Mouse (Mus musculus) lung, embryonic 14.5 days (tissue): Measurements from ENCODE around the gene Grap2. TPM values are rescaled to one million over a fixed set of nuclear protein-coding genes. Genes with fewer than 3 reads are reported as not detected.
"Not testable (repeated sequence)": the region's sequence is repeated elsewhere in the genome, so short reads cannot be mapped to it uniquely, and the experiment has no call there.

Source experiments
- ATAC-seq: fragments of 200-750 bp; cut with Nextera tagmentation; 2 replicates; pipeline ENCODE4 v1.8.0; 2017; ENCODE audit warnings: mild to moderate bottlenecking, moderate TSS enrichment, moderate library complexity; ENCODE audit not compliant: insufficient read depth
- DNase-seq: peaks from one replicate; pipeline ENCODE4 v3.0.0-alpha.2; 2015
- H3K27ac ChIP-seq: fragments of 300-500 bp; sonication (generic); 2 replicates; pipeline ENCODE4 v1.5.1; 2014; ENCODE audit warnings: low read depth, mild to moderate bottlenecking, moderate library complexity
- H3K27me3 ChIP-seq: fragments of 300-500 bp; sonication (generic); 2 replicates; pipeline ENCODE4 v1.6.1; 2014; ENCODE audit warnings: low read length, control low read depth; ENCODE audit not compliant: insufficient read depth
- H3K36me3 ChIP-seq: fragments of 300-500 bp; sonication (generic); 2 replicates; pipeline ENCODE4 v1.6.1; 2014; ENCODE audit warnings: control low read depth; ENCODE audit not compliant: insufficient read depth
- H3K4me1 ChIP-seq: fragments of 300-500 bp; sonication (generic); 2 replicates; pipeline ENCODE4 v1.6.1; 2014; ENCODE audit warnings: antibody characterized with exemption, control low read depth; ENCODE audit not compliant: insufficient read depth
- H3K4me2 ChIP-seq: fragments of 300-500 bp; sonication (generic); 2 replicates; pipeline ENCODE4 v1.6.1; 2014; ENCODE audit warnings: mild to moderate bottlenecking
- H3K4me3 ChIP-seq: fragments of 300-500 bp; sonication (generic); 2 replicates; pipeline ENCODE4 v1.5.1; 2014; ENCODE audit warnings: low read depth, low read length
- H3K9ac ChIP-seq: fragments of 300-500 bp; sonication (generic); 2 replicates; pipeline ENCODE4 v1.6.1; 2014
- H3K9me3 ChIP-seq: fragments of 300-500 bp; sonication (generic); 2 replicates; pipeline ENCODE4 v1.6.1; 2016; ENCODE audit warnings: low read depth, low read length, control low read depth
- CTCF ChIP-seq: IDR thresholded peaks from 2 replicates; pipeline ENCODE4 v1.5.1; 2016; ENCODE audit warnings: antibody characterized with exemption, low read depth
- WGBS: fragments of 180-500 bp; shearing (Covaris S2); extraction: QIAGEN DNeasy Blood & Tissue Kit; methylation state at CpG from one replicate; pipeline ENCODE4 v1.1.7; 2014; 5-methylcytosine and 5-hydroxymethylcytosine counted together
- polyA plus RNA-seq: library from polyadenylated mRNA; unstranded; fragments of >200 nt; fragmentation: Nextera tagmentation; extraction: Ambion mirVana; gene quantifications from 2 replicates; pipeline ENCODE4 v1.2.1, GENCODE M21; 2014

Gene Grap2
- polyA plus RNA-seq, 1 experiment from 2014 or later = 1.8 TPM

GRCm38 (mm10) chr15:80576415-80576994, 4.1 kb downstream of the Grap2 start:
- ATAC-seq (no peak), DNase-seq (no peak)
- Histone ChIP-seq H3K9me3 (no peaks in the 10 kb centered on the region), H3K27ac (no peak overlapping the region), H3K4me3 (no peak overlapping the region), H3K36me3 (no peaks in the 10 kb centered on the region), H3K4me2 (no peak overlapping the region), H3K27me3 (0 out of 2 replicates have a peak, but pooled peaks cover 9% of the 10 kb centered on the region), H3K4me1 (no peaks in the 10 kb centered on the region), H3K9ac (no peak overlapping the region)
- TF ChIP-seq CTCF = no peak
- 68% methylated on average over 11 of the region's 11 CpGs for WGBS

GRCm38 (mm10) chr15:80577166-80577960, 5.0 kb downstream of the Grap2 start:
- 22% methylated on average over 22 of the region's 22 CpGs for WGBS
- DNase-seq = no peak
- H3K36me3 ChIP-seq = no peaks in the 10 kb centered on the region
- TF ChIP-seq CTCF = no peak
- no peak overlapping the region for H3K4me3 ChIP-seq
- H3K4me1 ChIP-seq = no peaks in the 10 kb centered on the region
- no peaks in the 10 kb centered on the region for H3K9me3 ChIP-seq
- ATAC-seq = no peak
- 0 out of 2 replicates have a peak, but pooled peaks cover 8% of the 10 kb centered on the region for H3K27me3 ChIP-seq
- no peak overlapping the region for H3K4me2 ChIP-seq
- H3K27ac ChIP-seq = no peak overlapping the region
- no peak overlapping the region for H3K9ac ChIP-seq

GRCm38 (mm10) chr15:80579121-80579520, 6.7 kb downstream of the Grap2 start:
- no peak overlapping the region for H3K4me2 ChIP-seq
- DNase-seq = no peak
- H3K27me3 ChIP-seq = 0 out of 2 replicates have a peak, but pooled peaks cover 4% of the 10 kb centered on the region
- no peaks in the 10 kb centered on the region for H3K36me3 ChIP-seq
- H3K4me3 ChIP-seq = no peak overlapping the region
- H3K9ac ChIP-seq = no peak overlapping the region
- 36% methylated on average over 3 of the region's 3 CpGs for WGBS
- no peak overlapping the region for H3K27ac ChIP-seq
- no peak for TF ChIP-seq CTCF
- H3K4me1 ChIP-seq = no peaks in the 10 kb centered on the region
- no peak for ATAC-seq
- no peaks in the 10 kb centered on the region for H3K9me3 ChIP-seq

GRCm38 (mm10) chr15:80580585-80580984, 8.2 kb downstream of the Grap2 start:
- not testable (repeated sequence) for DNase-seq, H3K4me1 ChIP-seq, H3K9me3 ChIP-seq, H3K27me3 ChIP-seq, H3K27ac ChIP-seq, H3K36me3 ChIP-seq, ATAC-seq, H3K4me2 ChIP-seq, H3K4me3 ChIP-seq, H3K9ac ChIP-seq
- WGBS = 62% methylated on average over 1 of the region's 1 CpGs

- Histone ChIP-seq H3K9ac (no peak overlapping the region), H3K36me3 (no peaks in the 10 kb centered on the region), H3K9me3 (no peaks in the 10 kb centered on the region), H3K4me3 (no peak overlapping the region), H3K4me2 (no peak overlapping the region), H3K27me3 (no peaks in the 10 kb centered on the region), H3K4me1 (no peaks in the 10 kb centered on the region), H3K27ac (no peak overlapping the region)
- ATAC-seq = no peak
- 47% methylated on average over 20 of the region's 20 CpGs for whole genome bisulfite sequencing
- no peak for DNase-seq
- no peak for TF ChIP-seq CTCF
Measured at GRCm38 (mm10) chr15:80582581-80583495, 10.4 kb downstream of the Grap2 start.

- Histone ChIP-seq H3K9ac (no peak overlapping the region), H3K4me1 (no peaks in the 10 kb centered on the region), H3K27ac (no peak overlapping the region), H3K9me3 (no peaks in the 10 kb centered on the region), H3K27me3 (no peaks in the 10 kb centered on the region), H3K36me3 (no peaks in the 10 kb centered on the region), H3K4me2 (no peak overlapping the region), H3K4me3 (no peak overlapping the region)
- ATAC-seq = no peak
- DNase-seq = no peak
- WGBS = 37% methylated on average over 4 of the region's 4 CpGs
- TF ChIP-seq CTCF = no peak
Measured at GRCm38 (mm10) chr15:80586296-80586695, 13.9 kb downstream of the Grap2 start.

GRCm38 (mm10) chr15:80590641-80591040, 18.2 kb downstream of the Grap2 start:
- 81% methylated on average over 5 of the region's 5 CpGs for WGBS
- H3K36me3 ChIP-seq = no peaks in the 10 kb centered on the region

More at GRCm38 (mm10) chr15:80590641-80591040, 18.2 kb downstream of the Grap2 start:
- Histone ChIP-seq H3K9ac (no peak overlapping the region), H3K9me3 (no peaks in the 10 kb centered on the region), H3K4me2 (no peak overlapping the region), H3K4me3 (no peak overlapping the region), H3K4me1 (no peaks in the 10 kb centered on the region), H3K27ac (no peak overlapping the region), H3K27me3 (no peaks in the 10 kb centered on the region)
- no peak for TF ChIP-seq CTCF
- ATAC-seq (no peak), DNase-seq (no peak)
